Mouse (Mus musculus): ENCODE results near the gene Ctbp2. TPM values are rescaled to one million over a fixed set of nuclear protein-coding genes. Genes with fewer than 3 reads are reported as not detected.

Gene Ctbp2
- 43.2 TPM for polyA plus RNA-seq (2012; fragmentation: generic; extraction: Trizol)
- long read RNA-seq, experiment 1, partial matches to known transcripts, result 7 of 11 reads
- long read RNA-seq, experiment 1, other reads (novel, unspliced or antisense), result 2 of 11 reads
- long read RNA-seq, experiment 2, transcript Ctbp2-209 (10 exons, 1,997 nt), result minor isoform, 6 of 40 reads
- long read RNA-seq, experiment 2, transcript Ctbp2-201 (11 exons, 2,321 nt), result major isoform, 15 of 40 reads
- long read RNA-seq, experiment 2, partial matches to known transcripts, result 5 of 40 reads
- long read RNA-seq, experiment 2, other reads (novel, unspliced or antisense), result 14 of 40 reads

- Histone ChIP-seq H3K79me3 (ENCODE audit: low read depth) (peaks cover 23% of the 10 kb centered on the region), H3ac (ENCODE audit: control insufficient read depth, insufficient read length, low read depth) (peak within 1 kb of the TSS; percentile 80), H3K27me3 (ENCODE audit: control insufficient read depth, insufficient read depth, insufficient read length) (no peaks in the 10 kb centered on the region), H3K4me3 (ENCODE audit: insufficient read depth, poor library complexity, severe bottlenecking) (peak within 1 kb of the TSS; percentile 57), H3K36me3 (ENCODE audit: control insufficient read depth, insufficient read depth) (no peaks in the 10 kb centered on the region), H3K79me2 (ENCODE audit: control insufficient read depth, insufficient read depth) (peaks cover 37% of the 10 kb centered on the region)
- TF ChIP-seq CEBPB (IDR thresholded peaks at IDR 0.05; ENCODE audit: low read depth), result no peak
- TF ChIP-seq FOSL1 (IDR thresholded peaks at IDR 0.05; ENCODE audit: insufficient read depth, low read length, poor library complexity, severe bottlenecking), result no peak
- peak; percentile 84 for TF ChIP-seq MAX (IDR thresholded peaks at IDR 0.05)
- TF ChIP-seq CTCF (IDR thresholded peaks at IDR 0.05; ENCODE audit: control insufficient read depth, insufficient read depth, insufficient read length), result peak; percentile 65
- TF ChIP-seq MYOG (IDR thresholded peaks at IDR 0.05; ENCODE audit: control insufficient read depth, extremely low read depth, insufficient read length), result no peak
- TF ChIP-seq MYOD1 (IDR thresholded peaks at IDR 0.05; ENCODE audit: control insufficient read depth, insufficient read length, low read depth), result no peak
- TF ChIP-seq USF1 (IDR thresholded peaks at IDR 0.05; ENCODE audit: low read depth), result peak; percentile 22
Observed at GRCm38 (mm10) chr7:133123999-133124700, at the start of gene Ctbp2. Gene Ctbp2 (minus strand): TSS chr7:133124354.

GRCm38 (mm10) chr7:133171403-133172032 lies 47.4 kb upstream of the Ctbp2 start:
- TF ChIP-seq CTCF (IDR thresholded peaks at IDR 0.05; ENCODE audit: control insufficient read depth, insufficient read depth, insufficient read length), result no peak
- no peak for TF ChIP-seq FOSL1 (IDR thresholded peaks at IDR 0.05; ENCODE audit: insufficient read depth, low read length, poor library complexity, severe bottlenecking)
- no peak for TF ChIP-seq MAX (IDR thresholded peaks at IDR 0.05)
- no peak for TF ChIP-seq CEBPB (IDR thresholded peaks at IDR 0.05; ENCODE audit: low read depth)
- TF ChIP-seq MYOD1 (IDR thresholded peaks at IDR 0.05; ENCODE audit: control insufficient read depth, insufficient read length, low read depth), result no peak
- TF ChIP-seq MYOG (IDR thresholded peaks at IDR 0.05; ENCODE audit: control insufficient read depth, extremely low read depth, insufficient read length), result no peak
- no peak for TF ChIP-seq USF1 (IDR thresholded peaks at IDR 0.05; ENCODE audit: low read depth)
- H3K27me3 ChIP-seq (ENCODE audit: control insufficient read depth, insufficient read depth, insufficient read length), result no peaks in the 10 kb centered on the region

DNA sequence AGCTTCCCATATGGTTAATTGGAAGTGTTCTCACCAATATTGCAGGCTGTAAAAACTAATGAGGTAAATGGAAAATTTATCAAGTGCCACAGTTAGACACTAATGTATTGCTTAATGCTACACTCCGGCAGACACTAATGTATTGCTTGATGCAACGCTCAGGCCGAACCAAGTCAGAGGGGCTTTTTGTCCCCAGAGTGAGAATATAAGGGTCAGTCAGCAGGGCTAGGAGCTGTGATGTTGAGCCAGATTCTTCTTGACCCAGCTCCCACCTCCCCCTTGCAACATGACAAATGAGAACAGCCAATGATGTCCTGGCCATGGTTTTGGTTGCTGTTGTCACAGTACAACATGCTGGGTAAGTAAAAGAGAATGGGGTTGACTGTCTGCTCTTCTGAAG lies 44.8 kb upstream of the Ctbp2 start:
- TF ChIP-seq MYOG (IDR thresholded peaks at IDR 0.05; ENCODE audit: control insufficient read depth, extremely low read depth, insufficient read length) (no peak), MYOD1 (IDR thresholded peaks at IDR 0.05; ENCODE audit: control insufficient read depth, insufficient read length, low read depth) (no peak), CEBPB (IDR thresholded peaks at IDR 0.05; ENCODE audit: low read depth) (no peak), FOSL1 (IDR thresholded peaks at IDR 0.05; ENCODE audit: insufficient read depth, low read length, poor library complexity, severe bottlenecking) (no peak), MAX (IDR thresholded peaks at IDR 0.05) (no peak), CTCF (IDR thresholded peaks at IDR 0.05; ENCODE audit: control insufficient read depth, insufficient read depth, insufficient read length) (no peak), USF1 (IDR thresholded peaks at IDR 0.05; ENCODE audit: low read depth) (no peak)
- no peaks in the 10 kb centered on the region for H3K36me3 ChIP-seq (ENCODE audit: control insufficient read depth, insufficient read depth)
- no peaks in the 10 kb centered on the region for H3K27me3 ChIP-seq (ENCODE audit: control insufficient read depth, insufficient read depth, insufficient read length)
- no peaks in the 10 kb centered on the region for H3K79me3 ChIP-seq (ENCODE audit: low read depth)
- H3ac ChIP-seq (ENCODE audit: control insufficient read depth, insufficient read length, low read depth), result no peak overlapping the region
- no peak overlapping the region for H3K4me3 ChIP-seq (ENCODE audit: insufficient read depth, poor library complexity, severe bottlenecking)
- no peaks in the 10 kb centered on the region for H3K79me2 ChIP-seq (ENCODE audit: control insufficient read depth, insufficient read depth)

More at GRCm38 (mm10) chr7:133171403-133172032, 47.4 kb upstream of the Ctbp2 start:
- no peaks in the 10 kb centered on the region for H3K79me3 ChIP-seq (ENCODE audit: low read depth)
- H3ac ChIP-seq (ENCODE audit: control insufficient read depth, insufficient read length, low read depth), result no peak overlapping the region
- H3K36me3 ChIP-seq (ENCODE audit: control insufficient read depth, insufficient read depth), result no peaks in the 10 kb centered on the region
- H3K79me2 ChIP-seq (ENCODE audit: control insufficient read depth, insufficient read depth), result no peaks in the 10 kb centered on the region
- H3K4me3 ChIP-seq (ENCODE audit: insufficient read depth, poor library complexity, severe bottlenecking), result no peak overlapping the region

DNA sequence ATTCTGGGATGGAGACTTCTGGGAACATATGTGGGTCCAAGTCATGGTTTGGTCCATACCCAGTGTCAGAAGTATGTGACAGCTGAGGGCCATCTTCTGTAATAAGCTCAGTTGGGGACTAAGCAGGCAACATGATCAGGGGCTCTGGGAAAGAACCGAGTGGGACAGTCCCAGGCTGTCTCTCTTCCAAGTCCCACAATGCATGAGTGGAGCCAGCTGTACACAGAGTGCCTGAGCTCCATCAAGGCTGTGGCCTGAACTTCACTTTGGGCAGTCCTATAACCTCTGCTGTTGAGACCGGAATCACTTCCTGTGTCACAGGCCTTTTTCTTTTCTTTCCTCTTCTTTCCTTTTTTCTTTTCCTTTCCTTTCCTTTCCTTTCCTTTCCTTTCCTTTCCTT lies 43.7 kb upstream of the Ctbp2 start:
- Histone ChIP-seq H3K36me3 (ENCODE audit: control insufficient read depth, insufficient read depth) (no peaks in the 10 kb centered on the region), H3K79me3 (ENCODE audit: low read depth) (no peaks in the 10 kb centered on the region), H3K27me3 (ENCODE audit: control insufficient read depth, insufficient read depth, insufficient read length) (no peaks in the 10 kb centered on the region), H3ac (ENCODE audit: control insufficient read depth, insufficient read length, low read depth) (no peak overlapping the region), H3K4me3 (ENCODE audit: insufficient read depth, poor library complexity, severe bottlenecking) (no peak overlapping the region), H3K79me2 (ENCODE audit: control insufficient read depth, insufficient read depth) (no peaks in the 10 kb centered on the region)
- TF ChIP-seq MAX (IDR thresholded peaks at IDR 0.05) (no peak), CTCF (IDR thresholded peaks at IDR 0.05; ENCODE audit: control insufficient read depth, insufficient read depth, insufficient read length) (no peak), CEBPB (IDR thresholded peaks at IDR 0.05; ENCODE audit: low read depth) (no peak), USF1 (IDR thresholded peaks at IDR 0.05; ENCODE audit: low read depth) (no peak), MYOG (IDR thresholded peaks at IDR 0.05; ENCODE audit: control insufficient read depth, extremely low read depth, insufficient read length) (no peak), MYOD1 (IDR thresholded peaks at IDR 0.05; ENCODE audit: control insufficient read depth, insufficient read length, low read depth) (no peak)

- no peaks in the 10 kb centered on the region for H3K79me2 ChIP-seq (ENCODE audit: control insufficient read depth, insufficient read depth)
- TF ChIP-seq CEBPB (IDR thresholded peaks at IDR 0.05; ENCODE audit: low read depth) (no peak), FOSL1 (IDR thresholded peaks at IDR 0.05; ENCODE audit: insufficient read depth, low read length, poor library complexity, severe bottlenecking) (no peak), USF1 (IDR thresholded peaks at IDR 0.05; ENCODE audit: low read depth) (no peak), MAX (IDR thresholded peaks at IDR 0.05) (no peak), CTCF (IDR thresholded peaks at IDR 0.05; ENCODE audit: control insufficient read depth, insufficient read depth, insufficient read length) (no peak), MYOD1 (IDR thresholded peaks at IDR 0.05; ENCODE audit: control insufficient read depth, insufficient read length, low read depth) (no peak), MYOG (IDR thresholded peaks at IDR 0.05; ENCODE audit: control insufficient read depth, extremely low read depth, insufficient read length) (no peak)
- H3K27me3 ChIP-seq (ENCODE audit: control insufficient read depth, insufficient read depth, insufficient read length), result no peaks in the 10 kb centered on the region
- H3K36me3 ChIP-seq (ENCODE audit: control insufficient read depth, insufficient read depth), result no peaks in the 10 kb centered on the region
- H3ac ChIP-seq (ENCODE audit: control insufficient read depth, insufficient read length, low read depth), result no peak overlapping the region
- H3K79me3 ChIP-seq (ENCODE audit: low read depth), result no peaks in the 10 kb centered on the region
- H3K4me3 ChIP-seq (ENCODE audit: insufficient read depth, poor library complexity, severe bottlenecking), result no peak overlapping the region
Observed at GRCm38 (mm10) chr7:133164770-133165169, 40.6 kb upstream of the Ctbp2 start.
